Mouse (Mus musculus) kidney, postnatal 0 days (tissue): ENCODE results near the gene Copz1. TPM values are rescaled to one million over a fixed set of nuclear protein-coding genes. Genes with fewer than 3 reads are reported as not detected.

Source experiments
- ATAC-seq: fragments of 200-750 bp; cut with Nextera tagmentation; replicated peaks from 2 replicates; pipeline ENCODE4 v1.8.0; 2017; ENCODE audit warnings: low read depth, moderate number of reproducible peaks, moderate TSS enrichment, moderate library complexity; ENCODE audit not compliant: low FRiP score
- DNase-seq: peaks from one replicate; pipeline ENCODE4 v3.0.0-alpha.2; 2016; ENCODE audit warnings: low spot score
- H3K27ac ChIP-seq: fragments of 300-500 bp; sonication (generic); 2 replicates; pipeline ENCODE4 v1.5.1; 2014; ENCODE audit warnings: mild to moderate bottlenecking
- H3K27me3 ChIP-seq: fragments of 300-500 bp; sonication (generic); 2 replicates; pipeline ENCODE4 v1.6.1; 2014; ENCODE audit warnings: low read length, mixed read lengths; ENCODE audit not compliant: insufficient read depth
- H3K36me3 ChIP-seq: fragments of 300-500 bp; sonication (generic); 2 replicates; pipeline ENCODE4 v1.6.1; 2014; ENCODE audit warnings: low read length, mixed read lengths; ENCODE audit not compliant: insufficient read depth
- H3K4me1 ChIP-seq: fragments of 300-500 bp; sonication (generic); replicated peaks from 2 replicates; pipeline ENCODE4 v1.6.1; 2014; ENCODE audit warnings: antibody characterized with exemption, low read length, mixed read lengths; ENCODE audit not compliant: insufficient read depth
- H3K4me2 ChIP-seq: fragments of 300-500 bp; sonication (generic); 2 replicates; pipeline ENCODE4 v1.6.1; 2014; ENCODE audit warnings: mild to moderate bottlenecking, low read length, moderate library complexity, mixed read lengths
- H3K4me3 ChIP-seq: fragments of 300-500 bp; sonication (generic); replicated peaks from 2 replicates; pipeline ENCODE4 v1.5.1; 2014; ENCODE audit warnings: low read depth, low read length
- H3K9ac ChIP-seq: fragments of 300-500 bp; sonication (generic); 2 replicates; pipeline ENCODE4 v1.6.1; 2014; ENCODE audit warnings: low read depth, low read length
- H3K9me3 ChIP-seq: fragments of 300-500 bp; sonication (generic); replicated peaks from 2 replicates; pipeline ENCODE4 v1.6.1; 2016; ENCODE audit warnings: low read length, inconsistent platforms, mixed read lengths
- CTCF ChIP-seq: IDR thresholded peaks from 2 replicates; pipeline ENCODE4 v1.5.1; 2016; ENCODE audit warnings: antibody characterized with exemption, low read depth, mild to moderate bottlenecking, moderate library complexity
- WGBS: fragments of 180-500 bp; shearing (Covaris S2); extraction: QIAGEN DNeasy Blood & Tissue Kit; methylation state at CpG from one replicate; pipeline ENCODE4 v1.1.7; 2014; 5-methylcytosine and 5-hydroxymethylcytosine counted together
- polyA plus RNA-seq: library from polyadenylated mRNA; unstranded; fragments of >200 nt; fragmentation: Nextera tagmentation; extraction: Ambion mirVana; gene quantifications from 2 replicates; pipeline ENCODE4 v1.2.1, GENCODE M21; 2015

The Copz1 gene
- polyA plus RNA-seq, 1 experiment from 2014 or later, result 237 TPM

- Histone ChIP-seq H3K4me3 (peak overlapping the region; percentile 2; the same call in 1 of the 2 replicates), H3K27ac (peak overlapping the region; percentile 73), H3K9me3 (no peaks in the 10 kb centered on the region), H3K4me1 (peaks cover 62% of the 10 kb centered on the region), H3K27me3 (no peaks in the 10 kb centered on the region), H3K4me2 (peak overlapping the region; percentile 45), H3K9ac (peak overlapping the region; percentile 41; the same call in 1 of the 2 replicates), H3K36me3 (0 out of 2 replicates have a peak, but pooled peaks cover 12% of the 10 kb centered on the region)
- DNase-seq (peak; percentile 84), ATAC-seq (no peak)
- TF ChIP-seq CTCF, result no peak
- WGBS, result 11% methylated on average over 18 of the region's 18 CpGs
These were observed 27.6 kb downstream of the Copz1 start for GRCm38 (mm10) chr15:103300067-103300471.

- peak overlapping the region; percentile 41; the same call in 1 of the 2 replicates for H3K9ac ChIP-seq
- DNase-seq, result no peak
These were observed 28.0 kb downstream of the Copz1 start for GRCm38 (mm10) chr15:103300560-103300959.

GRCm38 (mm10) chr15:103301046-103301445 lies 28.5 kb downstream of the Copz1 start:
- peak overlapping the region; percentile 73 for H3K27ac ChIP-seq
- no peak overlapping the region for H3K9ac ChIP-seq
- 29% methylated on average over 2 of the region's 2 CpGs for WGBS
- DNase-seq (no peak), ATAC-seq (no peak)
- H3K9me3 ChIP-seq, result no peaks in the 10 kb centered on the region
- H3K4me3 ChIP-seq, result no peak overlapping the region
- H3K4me1 ChIP-seq, result peaks cover 56% of the 10 kb centered on the region
- no peaks in the 10 kb centered on the region for H3K27me3 ChIP-seq
- 0 out of 2 replicates have a peak, but pooled peaks cover 12% of the 10 kb centered on the region for H3K36me3 ChIP-seq
- H3K4me2 ChIP-seq, result no peak overlapping the region
- TF ChIP-seq CTCF, result no peak

More at GRCm38 (mm10) chr15:103300560-103300959, 28.0 kb downstream of the Copz1 start:
- Histone ChIP-seq H3K27me3 (no peaks in the 10 kb centered on the region), H3K36me3 (0 out of 2 replicates have a peak, but pooled peaks cover 12% of the 10 kb centered on the region), H3K9me3 (no peaks in the 10 kb centered on the region), H3K4me1 (peaks cover 60% of the 10 kb centered on the region), H3K27ac (peak overlapping the region; percentile 73), H3K4me3 (peak overlapping the region; percentile 2; the same call in 1 of the 2 replicates), H3K4me2 (peak overlapping the region; percentile 45)
- WGBS, result 17% methylated on average over 2 of the region's 2 CpGs
- 0 out of 2 replicates have a peak, but pooled peaks have one; percentile 7 for TF ChIP-seq CTCF
- no peak for ATAC-seq

- no peaks in the 10 kb centered on the region for H3K27me3 ChIP-seq
- 0 out of 2 replicates have a peak overlapping the region, but pooled peaks have one; percentile 5 for H3K9ac ChIP-seq
- 29% methylated on average over 5 of the region's 5 CpGs for WGBS
- H3K4me3 ChIP-seq, result no peak overlapping the region
- no peaks in the 10 kb centered on the region for H3K9me3 ChIP-seq
- no peak for TF ChIP-seq CTCF
- H3K27ac ChIP-seq, result peak overlapping the region; percentile 96
- H3K4me1 ChIP-seq, result peaks cover 59% of the 10 kb centered on the region
- peak; percentile 77 for DNase-seq
- ATAC-seq, result no peak
- H3K4me2 ChIP-seq, result no peak overlapping the region
- 0 out of 2 replicates have a peak, but pooled peaks cover 8% of the 10 kb centered on the region for H3K36me3 ChIP-seq
These were observed 29.2 kb downstream of the Copz1 start for GRCm38 (mm10) chr15:103301547-103302340.

- Histone ChIP-seq H3K27me3 (no peaks in the 10 kb centered on the region), H3K4me1 (peaks cover 59% of the 10 kb centered on the region), H3K27ac (peak overlapping the region; percentile 96), H3K4me2 (no peak overlapping the region), H3K9ac (0 out of 2 replicates have a peak overlapping the region, but pooled peaks have one; percentile 5), H3K36me3 (0 out of 2 replicates have a peak, but pooled peaks cover 8% of the 10 kb centered on the region), H3K4me3 (no peak overlapping the region), H3K9me3 (no peaks in the 10 kb centered on the region)
- DNase-seq (peak; percentile 65), ATAC-seq (no peak)
- 11% methylated on average over 6 of the region's 6 CpGs for WGBS
- TF ChIP-seq CTCF, result no peak
These were observed 30.0 kb downstream of the Copz1 start for GRCm38 (mm10) chr15:103302341-103303021.
